Mouse (Mus musculus) ovary, adult 18-20 months (tissue): ENCODE data around the gene Ptp4a2.
"Not testable (repeated sequence)": the region's sequence is repeated elsewhere in the genome, so short reads cannot be mapped to it uniquely, and the experiment has no call there.

ENCODE experiments used
- DNase-seq: peaks from one replicate; pipeline ENCODE4 v3.0.0; 2022; ENCODE audit warnings: low spot score, mixed read lengths

Gene Ptp4a2

GRCm38 (mm10) chr4:129884041-129884930, 73.3 kb downstream of the Ptp4a2 start:
- DNase-seq = no peak

GRCm38 (mm10) chr4:129889661-129890060, 78.6 kb downstream of the Ptp4a2 start:
- no peak for DNase-seq

- DNase-seq = no peak
These were observed 79.1 kb downstream of the Ptp4a2 start for GRCm38 (mm10) chr4:129890094-129890493.

GRCm38 (mm10) chr4:129894861-129895260, 83.8 kb downstream of the Ptp4a2 start:
- DNase-seq = no peak

GRCm38 (mm10) chr4:129898815-129899214, 87.8 kb downstream of the Ptp4a2 start:
- DNase-seq = not testable (repeated sequence)
